Mouse (Mus musculus): ENCODE data around the gene Clock.

DNA sequence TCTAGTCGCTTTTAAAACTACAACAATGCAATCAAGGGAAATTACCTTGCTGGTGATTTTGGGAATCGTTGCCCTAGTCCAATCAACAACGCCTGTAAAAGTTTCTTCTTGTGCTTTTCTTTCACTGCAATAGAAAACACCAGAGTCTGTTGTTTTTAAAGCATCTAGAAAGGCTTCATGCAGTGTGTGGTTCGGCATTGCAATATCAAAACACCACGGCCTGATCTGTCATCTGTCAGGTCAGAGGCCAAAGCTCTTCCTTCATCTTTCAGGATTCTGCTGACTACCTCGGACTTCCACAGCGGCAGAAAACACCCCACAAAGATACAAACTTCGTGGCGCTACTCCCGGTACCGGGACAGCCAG is 1.2 kb downstream of the Clock start:
- TF ChIP-seq CTCF (IDR thresholded peaks at IDR 0.05; ENCODE audit: low read depth) (no peak), EP300 (IDR thresholded peaks at IDR 0.05; ENCODE audit: low read depth) (no peak)

All from liver, embryonic 14.5 days (tissue).